Mouse (Mus musculus): Measurements from ENCODE around the gene AC170998.1.

- no peak for TF ChIP-seq POLR2A (IDR thresholded peaks at IDR 0.05; ENCODE audit: extremely low read depth, insufficient read depth, low read length)
- no peak for TF ChIP-seq CTCF (IDR thresholded peaks at IDR 0.05; ENCODE audit: extremely low read depth, insufficient read depth, low read length)
Measured at GRCm38 (mm10) chr17:28712305-28712704, 13.6 kb upstream of the AC170998.1 start.

All from cortical plate, adult 2 months (tissue).